Mouse (Mus musculus) bone marrow macrophage, adult 2 months (primary cell): ENCODE measurements at regions not wholly inside any gene's neighbourhood (a gene's known extent, or its start where the extent isn't known, plus 50 kb on each side); places are given as distances from the start of the nearest gene placed in this dataset.

Experiments used
- CTCF ChIP-seq: IDR thresholded peaks from 2 replicates; pipeline ENCODE4 v1.5.1; 2012; ENCODE audit warnings: low read depth, mild to moderate bottlenecking, low read length, moderate library complexity
- POLR2A ChIP-seq: IDR thresholded peaks from 2 replicates; pipeline ENCODE4 v1.6.1; 2012; ENCODE audit warnings: mild to moderate bottlenecking, low read depth, low read length, borderline replicate concordance

DNA sequence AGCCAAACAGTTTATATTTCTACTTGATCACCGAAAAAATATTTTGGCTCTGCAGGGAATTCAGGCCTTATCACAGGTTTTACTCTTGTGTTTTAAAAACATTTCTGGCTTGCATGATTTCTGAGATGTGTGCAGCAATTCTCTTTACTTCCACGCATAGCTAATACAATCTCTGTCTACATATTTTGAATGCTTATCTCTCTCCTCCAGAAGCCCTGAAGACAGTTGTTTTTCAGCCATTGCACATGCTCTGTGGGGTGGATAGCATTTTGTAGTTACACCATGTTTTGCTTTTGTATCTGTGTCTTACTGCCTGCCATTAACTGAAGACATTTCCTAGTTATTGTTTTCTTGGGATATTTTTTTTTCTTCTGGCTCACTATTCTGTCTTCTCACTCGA lies 252.6 kb upstream of the Nr5a2 start:
- TF ChIP-seq POLR2A (no peak), CTCF (no peak)
